Mouse (Mus musculus) forebrain, postnatal 0 days (tissue): Measurements from ENCODE around the gene Adgre4. TPM values are rescaled to one million over a fixed set of nuclear protein-coding genes. Genes with fewer than 3 reads are reported as not detected.
"Not testable (repeated sequence)": the region's sequence is repeated elsewhere in the genome, so short reads cannot be mapped to it uniquely, and the experiment has no call there.

ENCODE experiments used
- ATAC-seq: fragments of 200-750 bp; cut with Nextera tagmentation; 2 replicates; pipeline ENCODE4 v1.8.0; 2017; ENCODE audit warnings: mild to moderate bottlenecking, moderate library complexity
- DNase-seq: peaks from one replicate; pipeline ENCODE4 v3.0.0-alpha.2; 2015
- H3K27ac ChIP-seq: fragments of 300-500 bp; sonication (generic); 2 replicates; pipeline ENCODE4 v1.5.1; 2014; ENCODE audit warnings: low read depth, mild to moderate bottlenecking, antibody characterized with exemption, low read length, moderate library complexity, mixed read lengths
- H3K27me3 ChIP-seq: fragments of 300-500 bp; sonication (generic); 2 replicates; pipeline ENCODE4 v1.6.1; 2014; ENCODE audit warnings: mild to moderate bottlenecking, low read length, mixed read lengths; ENCODE audit not compliant: insufficient read depth
- H3K36me3 ChIP-seq: fragments of 300-500 bp; sonication (generic); 2 replicates; pipeline ENCODE4 v1.6.1; 2014; ENCODE audit warnings: mild to moderate bottlenecking, moderate library complexity; ENCODE audit not compliant: insufficient read depth
- H3K4me1 ChIP-seq: fragments of 300-500 bp; sonication (generic); 2 replicates; pipeline ENCODE4 v1.6.1; 2014; ENCODE audit warnings: antibody characterized with exemption; ENCODE audit not compliant: insufficient read depth
- H3K4me2 ChIP-seq: fragments of 300-500 bp; sonication (generic); 2 replicates; pipeline ENCODE4 v1.6.1; 2014; ENCODE audit warnings: low read depth, mild to moderate bottlenecking, moderate library complexity
- H3K4me3 ChIP-seq: fragments of 300-500 bp; sonication (generic); 2 replicates; pipeline ENCODE4 v1.5.1; 2014; ENCODE audit warnings: low read depth, low read length, mixed read lengths
- H3K9ac ChIP-seq: fragments of 300-500 bp; sonication (generic); 2 replicates; pipeline ENCODE4 v1.6.1; 2014; ENCODE audit warnings: mild to moderate bottlenecking
- H3K9me3 ChIP-seq: fragments of 300-500 bp; sonication (generic); 2 replicates; pipeline ENCODE4 v1.6.1; 2016; ENCODE audit warnings: low read length
- CTCF ChIP-seq: sonication (generic); IDR thresholded peaks from 2 replicates; pipeline ENCODE4 v1.5.1; 2016; ENCODE audit warnings: antibody characterized with exemption, control low read depth, low read depth
- WGBS: fragments of 180-500 bp; shearing (Covaris S2); extraction: QIAGEN DNeasy Blood & Tissue Kit; methylation state at CpG from one replicate; pipeline ENCODE4 v1.1.7; 2014; 5-methylcytosine and 5-hydroxymethylcytosine counted together
- polyA plus RNA-seq: library from polyadenylated mRNA; unstranded; fragments of >200 nt; fragmentation: Nextera tagmentation; extraction: Ambion mirVana; gene quantifications from 2 replicates; pipeline ENCODE4 v1.2.1, GENCODE M21; 2015
- total RNA-seq: library from RNA; depleted of rRNA; stranded (reverse); fragments of >200 nt; gene quantifications from 2 replicates; pipeline ENCODE4 v1.2.3, GENCODE M21; 2014

Adgre4 gene
- total and polyA plus RNA-seq, 2 experiments from 2014 or later = 0.05 to 0.07 TPM

GRCm38 (mm10) chr17:55736675-55737074, 13.1 kb upstream of the Adgre4 start:
- no peak overlapping the region for H3K4me2 ChIP-seq
- ATAC-seq (no peak), DNase-seq (no peak)
- no peak overlapping the region for H3K9ac ChIP-seq
- no peaks in the 10 kb centered on the region for H3K9me3 ChIP-seq
- TF ChIP-seq CTCF = no peak
- H3K4me1 ChIP-seq = no peaks in the 10 kb centered on the region
- H3K4me3 ChIP-seq = no peak overlapping the region
- no peaks in the 10 kb centered on the region for H3K27me3 ChIP-seq
- 85% methylated on average over 1 of the region's 1 CpGs for WGBS
- H3K27ac ChIP-seq = no peak overlapping the region
- H3K36me3 ChIP-seq = no peaks in the 10 kb centered on the region

GRCm38 (mm10) chr17:55751170-55751569, 1.4 kb downstream of the Adgre4 start:
- H3K4me3 ChIP-seq = no peak overlapping the region
- H3K27ac ChIP-seq = no peak overlapping the region
- TF ChIP-seq CTCF = no peak
- H3K4me1 ChIP-seq = no peaks in the 10 kb centered on the region
- WGBS = 84% methylated on average over 2 of the region's 2 CpGs
- no peak overlapping the region for H3K4me2 ChIP-seq
- H3K9me3 ChIP-seq = no peaks in the 10 kb centered on the region
- no peak for DNase-seq
- no peaks in the 10 kb centered on the region for H3K36me3 ChIP-seq
- H3K9ac ChIP-seq = no peak overlapping the region
- H3K27me3 ChIP-seq = no peaks in the 10 kb centered on the region
- ATAC-seq = no peak

- no peak overlapping the region for H3K4me3 ChIP-seq
- no peaks in the 10 kb centered on the region for H3K27me3 ChIP-seq
- TF ChIP-seq CTCF = no peak
- no peak overlapping the region for H3K4me2 ChIP-seq
- no peak for DNase-seq
- H3K4me1 ChIP-seq = no peaks in the 10 kb centered on the region
- no peak overlapping the region for H3K9ac ChIP-seq
- no peaks in the 10 kb centered on the region for H3K36me3 ChIP-seq
- no peaks in the 10 kb centered on the region for H3K9me3 ChIP-seq
- ATAC-seq = no peak
- no peak overlapping the region for H3K27ac ChIP-seq
These were observed 63.9 kb downstream of the Adgre4 start for GRCm38 (mm10) chr17:55813642-55814041.

- H3K4me3 ChIP-seq = no peak overlapping the region
These were observed 67.1 kb downstream of the Adgre4 start for GRCm38 (mm10) chr17:55816853-55817252.

GRCm38 (mm10) chr17:55821566-55821965, 71.8 kb downstream of the Adgre4 start:
- 85% methylated on average over 1 of the region's 1 CpGs for WGBS
- H3K9me3 ChIP-seq = no peaks in the 10 kb centered on the region
- H3K4me1 ChIP-seq = no peaks in the 10 kb centered on the region
- H3K9ac ChIP-seq = no peak overlapping the region
- H3K4me2 ChIP-seq = no peak overlapping the region
- H3K4me3 ChIP-seq = no peak overlapping the region
- ATAC-seq (no peak), DNase-seq (no peak)
- TF ChIP-seq CTCF = no peak
- H3K36me3 ChIP-seq = no peaks in the 10 kb centered on the region
- H3K27me3 ChIP-seq = no peaks in the 10 kb centered on the region
- no peak overlapping the region for H3K27ac ChIP-seq

More at GRCm38 (mm10) chr17:55816853-55817252, 67.1 kb downstream of the Adgre4 start:
- H3K4me1 ChIP-seq = no peaks in the 10 kb centered on the region
- H3K4me2 ChIP-seq = no peak overlapping the region
- H3K9ac ChIP-seq = no peak overlapping the region
- no peaks in the 10 kb centered on the region for H3K27me3 ChIP-seq
- ATAC-seq (no peak), DNase-seq (no peak)
- 93% methylated on average over 4 of the region's 4 CpGs for WGBS
- no peak overlapping the region for H3K27ac ChIP-seq
- H3K9me3 ChIP-seq = no peaks in the 10 kb centered on the region
- TF ChIP-seq CTCF = no peak
- no peaks in the 10 kb centered on the region for H3K36me3 ChIP-seq

- no peak for ATAC-seq
- TF ChIP-seq CTCF = no peak
These were observed 93.3 kb downstream of the Adgre4 start for GRCm38 (mm10) chr17:55843067-55843466.

GRCm38 (mm10) chr17:55877184-55877583, 127.4 kb downstream of the Adgre4 start:
- no peak overlapping the region for H3K27ac ChIP-seq
- H3K36me3 ChIP-seq = no peaks in the 10 kb centered on the region
- H3K9ac ChIP-seq = no peak overlapping the region
- ATAC-seq = no peak
- H3K4me2 ChIP-seq = no peak overlapping the region
- no peaks in the 10 kb centered on the region for H3K27me3 ChIP-seq
- no peak for TF ChIP-seq CTCF
- no peaks in the 10 kb centered on the region for H3K9me3 ChIP-seq
- DNase-seq = no peak
- 0 out of 2 replicates have a peak, but pooled peaks cover 5% of the 10 kb centered on the region for H3K4me1 ChIP-seq
- no peak overlapping the region for H3K4me3 ChIP-seq
- 93% methylated on average over 4 of the region's 4 CpGs for WGBS

More at GRCm38 (mm10) chr17:55843067-55843466, 93.3 kb downstream of the Adgre4 start:
- Histone ChIP-seq H3K27me3 (no peaks in the 10 kb centered on the region), H3K4me2 (no peak overlapping the region), H3K4me3 (no peak overlapping the region), H3K36me3 (no peaks in the 10 kb centered on the region), H3K9ac (no peak overlapping the region), H3K4me1 (no peaks in the 10 kb centered on the region), H3K27ac (no peak overlapping the region), H3K9me3 (no peaks in the 10 kb centered on the region)
- DNase-seq = no peak
- 91% methylated on average over 4 of the region's 4 CpGs for WGBS

GRCm38 (mm10) chr17:55878282-55878635, 128.5 kb downstream of the Adgre4 start:
- Histone ChIP-seq H3K4me3 (peak overlapping the region; percentile 44), H3K27ac (peak overlapping the region; percentile 71), H3K4me2 (peak overlapping the region; percentile 44), H3K9ac (peak overlapping the region; percentile 60)
- H3K36me3 ChIP-seq, H3K4me1 ChIP-seq, H3K9me3 ChIP-seq, ATAC-seq, H3K27me3 ChIP-seq: not testable (repeated sequence)
- DNase-seq = peak; percentile 55
- 2% methylated on average over 6 of the region's 8 CpGs for WGBS

- peak within 1 kb of the TSS; percentile 79 for H3K27ac ChIP-seq
- DNase-seq (peak; percentile 92), ATAC-seq (peak; percentile 99)
- H3K4me2 ChIP-seq = peak within 1 kb of the TSS; percentile 54
- H3K4me3 ChIP-seq = peak within 1 kb of the TSS; percentile 44
- WGBS = under 1% methylated on average over 36 of the region's 53 CpGs
- not testable (repeated sequence) for H3K27me3 ChIP-seq, H3K9me3 ChIP-seq, H3K4me1 ChIP-seq, H3K36me3 ChIP-seq
- peak within 1 kb of the TSS; percentile 60 for H3K9ac ChIP-seq
These were observed 129.0 kb downstream of the Adgre4 start, which contains the start of gene Zfp119a for GRCm38 (mm10) chr17:55878636-55879369. TSS of gene Zfp119a (minus strand) at chr17:55878930.
